Mouse (Mus musculus) inflammation-experienced regulatory T-cells, adult 16 weeks (primary cell): Measurements from ENCODE around the gene Dpagt1. TPM values are rescaled to one million over a fixed set of nuclear protein-coding genes. Genes with fewer than 3 reads are reported as not detected.

Source experiments
- polyA plus RNA-seq: library from polyadenylated mRNA; unstranded; fragments of 100-300 nt; shearing (Covaris generic); gene quantifications from one replicate; pipeline ENCODE4 v1.2.1, GENCODE M21; 2017

Gene Dpagt1
- polyA plus RNA-seq: 26.9 TPM

GRCm38 (mm10) chr9:44325768-44326370 lies at the start of gene Dpagt1:
TSS of gene Dpagt1 (plus strand) at chr9:44326019.

GRCm38 (mm10) chr9:44288076-44288958 lies 37.5 kb upstream of the Dpagt1 start, which contains the start of gene Abcg4:
TSS of gene Abcg4 (minus strand) at chr9:44288615.

GRCm38 (mm10) chr9:44305466-44306079 lies 20.2 kb upstream of the Dpagt1 start, which contains the start of gene Hinfp:
TSS of gene Hinfp (minus strand) at chr9:44305671.

GRCm38 (mm10) chr9:44319887-44320798 lies 5.7 kb upstream of the Dpagt1 start, which contains the start of gene C2cd2l:
TSS of gene C2cd2l (minus strand) at chr9:44320285.

GRCm38 (mm10) chr9:44334396-44335330 lies 8.8 kb downstream of the Dpagt1 start, which contains the start of gene H2afx:
TSS of gene H2afx (plus strand) at chr9:44334694.

GRCm38 (mm10) chr9:44343781-44344421 lies 18.1 kb downstream of the Dpagt1 start, which contains the start of gene Hmbs:
TSS of gene Hmbs (minus strand) at chr9:44344228.

GRCm38 (mm10) chr9:44361190-44361917 lies 35.5 kb downstream of the Dpagt1 start, which contains the start of gene Vps11:
TSS of gene Vps11 (minus strand) at chr9:44361670.

GRCm38 (mm10) chr9:44379054-44379834 lies 53.4 kb downstream of the Dpagt1 start, which contains the start of gene Hyou1:
TSS of gene Hyou1 (plus strand) at chr9:44379490.

Other genes starting within 250 kb of the Dpagt1 start
- gene Mfrp, start 224.3 kb upstream of the Dpagt1 start, polyA plus RNA-seq: 0.40 TPM
- not detected for gene C1qtnf5, start 218.8 kb upstream of the Dpagt1 start, polyA plus RNA-seq
- gene Gm49380, start 212.5 kb upstream of the Dpagt1 start, polyA plus RNA-seq: not detected
- 16.8 TPM for gene Rnf26, start 212.5 kb upstream of the Dpagt1 start, polyA plus RNA-seq
- 0.35 TPM for gene Mcam, start 191.6 kb upstream of the Dpagt1 start, polyA plus RNA-seq
- gene Cbl, start 92.0 kb upstream of the Dpagt1 start, polyA plus RNA-seq: 37.6 TPM
- gene Ccdc153, start 85.3 kb upstream of the Dpagt1 start, polyA plus RNA-seq: not detected
- gene Pdzd3, start 74.5 kb upstream of the Dpagt1 start, polyA plus RNA-seq: 0.22 TPM
- gene Nlrx1, start 57.4 kb upstream of the Dpagt1 start, polyA plus RNA-seq: 12.4 TPM
- 0.26 TPM for gene Abcg4, start 37.4 kb upstream of the Dpagt1 start, polyA plus RNA-seq
- gene Hinfp, start 20.3 kb upstream of the Dpagt1 start, polyA plus RNA-seq: 34.6 TPM
- gene C2cd2l, start 5.7 kb upstream of the Dpagt1 start, polyA plus RNA-seq: 10.5 TPM
- 32.6 TPM for gene H2afx, start 8.7 kb downstream of the Dpagt1 start, polyA plus RNA-seq
- gene Hmbs, start 18.2 kb downstream of the Dpagt1 start, polyA plus RNA-seq: 31.2 TPM
- gene Vps11, start 35.7 kb downstream of the Dpagt1 start, polyA plus RNA-seq: 88.4 TPM
- 27.5 TPM for gene Hyou1, start 53.5 kb downstream of the Dpagt1 start, polyA plus RNA-seq
- 36.2 TPM for gene Slc37a4, start 70.8 kb downstream of the Dpagt1 start, polyA plus RNA-seq
- gene Rps25, start 81.1 kb downstream of the Dpagt1 start, polyA plus RNA-seq: 1,500 TPM
- 141 TPM for gene Trappc4, start 81.6 kb downstream of the Dpagt1 start, polyA plus RNA-seq
- 67.9 TPM for gene Ccdc84, start 92.5 kb downstream of the Dpagt1 start, polyA plus RNA-seq
- gene Foxr1, start 115.1 kb downstream of the Dpagt1 start, polyA plus RNA-seq: 0.20 TPM
- not detected for gene Upk2, start 129.0 kb downstream of the Dpagt1 start, polyA plus RNA-seq
- 7.2 TPM for gene Bcl9l, start 156.8 kb downstream of the Dpagt1 start, polyA plus RNA-seq
- 152 TPM for gene Cxcr5, start 235.9 kb downstream of the Dpagt1 start, polyA plus RNA-seq